Mouse (Mus musculus) testis, postnatal 10 days (tissue): Measurements from ENCODE around the gene Rhbdf1.

Source experiments
- DNase-seq: peaks from one replicate; pipeline ENCODE4 v3.0.0; 2021; ENCODE audit warnings: low spot score

Gene Rhbdf1

DNA sequence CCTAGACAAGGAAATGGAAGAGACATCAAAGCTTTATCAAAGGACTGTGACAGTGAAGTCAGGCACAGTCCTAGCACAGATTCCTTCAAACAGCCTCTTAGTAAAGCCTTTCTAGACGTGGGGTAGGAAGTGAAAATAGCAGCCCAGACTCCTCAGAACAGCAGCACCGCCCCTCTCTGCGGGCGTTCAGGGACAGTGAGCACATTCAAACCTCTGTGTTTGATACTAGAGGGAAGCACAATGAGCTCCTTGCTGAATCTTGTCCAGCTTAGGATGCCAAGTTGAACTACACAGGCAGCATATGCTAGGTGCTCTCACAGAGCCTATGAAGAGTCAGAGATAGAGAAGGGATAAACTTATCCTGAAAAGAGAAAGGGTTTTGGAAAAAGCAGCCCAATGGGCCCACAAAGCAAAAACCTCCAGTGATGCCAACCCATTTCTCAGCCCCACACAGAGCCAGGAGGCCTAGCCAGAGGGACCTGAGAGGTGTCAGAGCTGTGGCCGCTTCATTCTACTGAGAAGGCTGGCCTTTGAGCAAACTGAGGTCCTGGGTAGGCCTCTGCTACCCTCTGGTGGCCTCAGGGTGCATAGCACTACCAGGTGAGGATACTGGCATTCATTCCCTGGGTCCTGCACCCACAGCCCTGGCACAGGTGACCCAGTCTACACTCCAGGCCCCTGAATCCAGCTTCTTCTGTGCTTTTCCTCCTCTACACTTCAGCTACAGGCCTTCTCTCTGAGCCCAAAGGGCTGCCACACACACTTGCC lies 16.2 kb upstream of the Rhbdf1 start:
- DNase-seq = peak; percentile 76

GRCm38 (mm10) chr11:32237411-32237795 lies 15.3 kb upstream of the Rhbdf1 start:
- DNase-seq = no peak

DNA sequence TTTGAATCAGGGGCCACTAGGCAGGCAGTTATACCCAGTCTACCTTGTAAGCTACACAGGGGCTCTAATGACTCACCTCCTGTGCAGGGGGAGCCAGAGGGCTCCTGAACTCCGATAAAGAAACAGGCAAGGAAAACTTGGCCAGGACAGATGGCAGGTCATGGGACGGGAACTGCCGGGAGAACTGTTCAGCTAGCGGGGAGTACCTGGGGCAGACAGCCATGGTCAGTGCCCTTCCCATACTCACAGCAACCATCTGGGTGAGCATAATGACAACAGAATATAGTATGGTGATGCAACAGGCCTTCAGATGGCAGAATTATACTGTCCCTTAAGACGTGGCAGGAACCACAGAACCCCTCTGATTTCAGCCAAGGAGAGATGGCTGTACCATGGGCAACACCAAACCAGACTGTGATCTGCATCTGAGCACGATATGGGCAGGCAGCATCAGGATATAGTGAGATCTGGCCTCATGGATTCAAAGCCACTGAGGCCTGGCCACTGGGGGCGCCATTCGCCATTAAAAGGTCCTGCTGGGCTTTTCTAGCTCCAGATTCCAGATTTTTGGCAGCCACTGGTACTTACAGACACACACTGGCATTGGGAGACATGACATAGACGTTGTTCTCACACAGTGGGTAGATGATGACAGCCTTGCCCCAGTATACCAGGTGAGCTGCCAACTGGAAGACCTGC lies 14.8 kb upstream of the Rhbdf1 start:
- peak; percentile 87 for DNase-seq

- DNase-seq = no peak
These were observed 14.0 kb upstream of the Rhbdf1 start for GRCm38 (mm10) chr11:32236132-32236531.

DNA sequence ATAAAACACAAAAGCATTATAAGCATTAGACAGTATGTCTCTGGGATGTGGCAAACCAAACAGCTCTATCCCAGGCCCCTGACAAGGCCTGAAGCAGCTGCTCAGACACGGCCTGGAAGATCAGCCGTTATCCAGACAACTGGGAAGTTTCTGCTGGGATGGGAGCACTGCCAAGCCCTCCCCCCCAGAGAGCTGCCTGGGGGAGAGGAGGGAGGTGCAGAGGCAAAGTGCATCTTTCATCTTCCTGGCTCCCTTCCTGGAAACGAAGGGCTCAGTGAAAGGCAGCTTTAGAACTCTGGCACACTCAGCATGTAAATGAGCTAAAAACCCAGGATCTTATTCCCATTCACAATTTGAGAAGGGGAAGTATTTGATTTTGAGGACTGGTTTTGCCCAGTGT lies 13.5 kb upstream of the Rhbdf1 start:
- peak; percentile 85 for DNase-seq

- DNase-seq = no peak
These were observed 12.9 kb upstream of the Rhbdf1 start for GRCm38 (mm10) chr11:32234816-32235485.

GRCm38 (mm10) chr11:32233895-32234294 lies 11.8 kb upstream of the Rhbdf1 start:
- DNase-seq = no peak

DNA sequence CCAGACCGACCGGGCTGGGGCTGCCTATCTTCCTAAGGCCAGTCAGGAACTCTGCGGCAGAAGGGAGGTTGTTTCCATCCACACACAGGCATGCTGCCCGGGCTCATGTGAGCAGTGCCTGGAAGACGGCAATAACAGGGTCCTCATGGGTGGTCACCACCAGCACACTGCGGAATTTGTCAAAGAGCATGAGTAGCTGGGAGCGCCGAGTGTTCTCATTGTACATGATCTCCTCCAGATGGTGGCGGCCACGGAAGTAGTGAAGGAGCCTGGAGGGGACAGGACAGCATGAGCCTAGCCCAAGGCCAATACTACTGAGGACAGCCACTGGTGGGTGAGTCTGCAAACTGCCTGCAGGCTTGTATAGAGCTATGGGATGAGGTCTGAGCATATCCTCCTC lies 10.7 kb upstream of the Rhbdf1 start:
- no peak for DNase-seq

DNA sequence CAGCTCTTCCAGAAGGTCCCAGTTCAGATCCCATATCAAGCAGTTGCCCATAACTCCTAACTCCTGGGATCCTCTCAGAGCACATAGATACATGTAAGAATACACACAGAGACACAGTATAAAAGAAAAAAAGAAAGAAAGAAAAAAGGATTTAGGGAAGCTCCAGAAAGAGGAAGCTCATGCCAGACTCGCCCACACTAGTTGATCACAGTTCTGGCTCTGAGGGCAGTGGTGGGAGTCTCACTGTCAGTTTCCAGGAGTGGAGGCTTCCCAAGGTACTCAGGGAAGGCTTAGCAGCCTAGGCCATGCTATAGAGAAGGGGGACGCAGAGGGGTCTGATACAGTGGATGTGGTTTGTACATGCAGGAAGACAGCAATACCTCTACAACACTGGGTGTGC lies 9.0 kb upstream of the Rhbdf1 start:
- DNase-seq = no peak

- no peak for DNase-seq
These were observed 8.1 kb upstream of the Rhbdf1 start for GRCm38 (mm10) chr11:32230220-32230619.

DNA sequence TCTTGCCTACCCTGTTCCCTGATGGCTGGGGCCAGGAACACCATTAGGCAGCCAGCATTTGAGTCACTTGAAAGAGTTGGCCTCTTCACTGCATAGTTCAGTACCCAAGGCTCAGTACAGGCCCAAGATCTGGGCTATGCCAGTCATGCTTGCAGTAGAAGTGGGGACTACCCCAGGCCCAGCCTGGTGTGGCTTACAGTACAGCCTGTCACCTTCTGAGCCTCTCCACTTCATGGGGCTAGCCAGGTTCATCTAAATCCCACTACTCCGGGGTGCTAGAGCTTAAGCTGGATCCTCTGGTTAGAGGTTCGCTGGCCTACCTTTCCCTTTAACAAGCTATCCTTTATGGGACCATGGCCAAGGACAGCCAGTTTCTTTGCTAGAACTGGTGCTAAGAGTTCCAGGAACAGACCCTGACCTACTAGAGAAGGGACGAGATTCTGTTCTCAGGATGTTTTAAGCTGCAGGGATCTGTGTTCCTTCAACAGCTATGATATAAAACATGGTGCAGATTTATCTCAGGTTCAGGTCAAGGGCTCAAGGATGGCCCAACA lies 6.3 kb upstream of the Rhbdf1 start:
- no peak for DNase-seq

GRCm38 (mm10) chr11:32227555-32227954 lies 5.5 kb upstream of the Rhbdf1 start:
- no peak for DNase-seq

DNA sequence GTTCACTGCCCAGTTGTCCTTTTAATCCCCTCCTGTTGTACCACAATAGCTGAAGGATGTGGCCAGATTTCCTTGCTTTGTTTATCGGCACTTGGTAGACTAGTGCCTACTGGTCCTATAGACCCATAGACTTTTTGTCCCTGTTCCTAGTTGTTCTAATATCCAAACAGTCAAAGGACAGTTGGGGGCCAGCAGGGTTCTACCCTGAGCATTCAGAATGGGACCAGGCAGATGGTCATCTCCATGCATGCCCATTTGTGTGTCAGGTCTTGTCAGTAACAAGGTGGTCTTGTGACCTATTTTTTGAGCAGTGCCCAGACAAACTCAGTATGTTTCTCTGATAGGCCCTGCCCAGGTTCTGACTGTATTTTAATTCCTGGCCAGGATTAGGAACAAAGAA lies 4.9 kb upstream of the Rhbdf1 start:
- no peak for DNase-seq

DNA sequence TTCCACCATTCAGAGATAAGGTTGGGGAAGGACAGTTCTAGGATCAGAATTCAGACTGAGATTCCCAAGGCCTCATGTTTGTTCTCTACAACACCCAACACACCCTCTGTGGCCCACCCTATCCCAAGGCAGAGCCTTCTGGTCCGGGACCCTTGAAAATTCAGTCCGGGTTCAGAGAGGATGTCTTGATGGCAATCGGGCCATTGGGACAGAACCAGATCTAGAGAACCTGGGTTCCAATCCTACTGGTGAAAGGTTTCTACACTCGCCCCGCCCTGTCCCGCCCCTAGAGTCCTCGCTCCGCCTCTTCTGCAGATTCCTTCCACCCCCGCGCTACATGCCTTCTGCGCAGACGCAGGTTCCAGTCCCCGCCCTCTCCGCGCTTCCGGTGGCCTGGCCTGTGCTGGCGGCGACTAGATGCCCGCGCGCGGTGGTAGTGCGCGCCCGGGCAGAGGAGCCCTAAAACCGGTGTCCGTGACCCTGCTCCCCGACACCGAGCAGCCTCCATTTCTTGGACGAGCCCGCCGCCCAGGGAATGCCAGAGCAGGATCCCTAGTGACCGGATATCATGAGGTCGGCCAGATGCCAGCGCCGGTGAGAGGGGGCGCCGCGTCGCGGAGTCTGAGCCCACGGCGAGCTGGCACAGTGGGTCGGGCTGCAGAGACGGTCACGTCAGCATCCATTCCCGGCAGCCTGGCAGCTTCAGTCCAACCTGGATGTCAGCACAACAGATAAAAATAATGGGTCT lies 4.2 kb upstream of the Rhbdf1 start, which contains the start of gene Mpg:
Gene Mpg, plus strand, starts transcription at position 382 of the 748 bp plus-strand sequence.
- peak; percentile 92 for DNase-seq

- no peak for DNase-seq
These were observed 3.4 kb upstream of the Rhbdf1 start for GRCm38 (mm10) chr11:32225222-32226104.

GRCm38 (mm10) chr11:32224468-32225139 lies 2.5 kb upstream of the Rhbdf1 start:
- DNase-seq = peak; percentile 86

DNA sequence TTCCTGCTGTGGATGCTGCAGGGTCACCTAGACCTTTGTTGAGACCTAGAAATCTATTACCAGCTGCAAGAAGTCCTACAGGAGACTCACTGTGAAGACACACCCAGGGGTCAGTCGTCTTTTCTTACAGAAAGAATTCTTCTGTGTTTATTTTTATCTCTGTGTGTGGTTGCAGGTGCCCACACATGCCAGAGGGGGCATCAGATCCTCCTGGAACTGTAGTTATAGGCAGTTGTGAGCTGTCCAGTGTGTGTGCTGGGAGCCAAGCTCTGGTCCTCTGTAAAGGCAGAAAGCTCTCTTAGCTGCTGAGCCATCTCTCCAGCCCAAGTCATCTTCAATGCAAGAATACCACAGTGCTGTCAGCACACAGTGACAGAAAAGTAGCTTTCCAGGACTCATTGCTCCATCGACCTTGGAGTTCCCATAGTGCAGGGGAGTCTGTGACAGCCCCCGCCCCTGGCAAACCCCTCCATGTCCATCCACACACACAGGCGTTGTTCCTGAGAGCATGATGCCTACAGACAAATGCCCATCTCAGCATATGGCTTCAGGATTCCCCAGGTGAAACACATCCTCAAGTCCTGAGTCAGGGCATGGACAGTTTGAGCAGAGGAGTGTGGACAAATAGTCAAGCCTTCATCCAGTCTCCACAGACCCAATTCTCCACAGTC lies 1.3 kb upstream of the Rhbdf1 start:
- no peak for DNase-seq

GRCm38 (mm10) chr11:32222570-32223194 lies 582 bp upstream of the Rhbdf1 start:
- no peak for DNase-seq

GRCm38 (mm10) chr11:32221225-32221950 lies 712 bp downstream of the Rhbdf1 start:
- DNase-seq = peak; percentile 81
